Mouse (Mus musculus): ENCODE measurements around the gene Rpl28. TPM values are rescaled to one million over a fixed set of nuclear protein-coding genes. Genes with fewer than 3 reads are reported as not detected.
A peak's percentile ranks its signal among the peaks of the same experiment; 100 is the strongest.

Rpl28 gene
- polyA plus RNA-seq (2012; rRNA removed) = 176 and 240 TPM in 2 replicates

GRCm38 (mm10) chr7:4792278-4793212 is at the start of gene Rpl28:
Gene Rpl28, plus strand, starts transcription at chr7:4792874.
- Histone ChIP-seq H3K27ac (ENCODE audit: control insufficient read depth, insufficient read depth, low read depth, low read length) (peak within 1 kb of the TSS; percentile 82), H3K4me3 (ENCODE audit: control insufficient read depth, low read depth, low read length) (peak within 1 kb of the TSS; percentile 86), H3K36me3 (ENCODE audit: control insufficient read depth, insufficient read depth, low read length) (peaks cover 2% of the 10 kb centered on the region; the same call in 1 of the 2 replicates), H3K4me1 (ENCODE audit: control insufficient read depth, insufficient read depth, low read length) (peaks cover 2% of the 10 kb centered on the region), H3K27me3 (ENCODE audit: control insufficient read depth, insufficient read depth, low read length) (no peaks in the 10 kb centered on the region)
- TF ChIP-seq CTCF (IDR thresholded peaks at IDR 0.05; ENCODE audit: control insufficient read depth, insufficient read depth, insufficient replicate concordance, low read depth, low read length) (no peak), POLR2A (IDR thresholded peaks at IDR 0.05; ENCODE audit: control insufficient read depth, low read depth, low read length) (peak; percentile 98)

- H3K27ac ChIP-seq (ENCODE audit: control insufficient read depth, insufficient read depth, low read depth, low read length) = no peak overlapping the region
- no peaks in the 10 kb centered on the region for H3K27me3 ChIP-seq (ENCODE audit: control insufficient read depth, insufficient read depth, low read length)
- peaks cover 20% of the 10 kb centered on the region for H3K4me1 ChIP-seq (ENCODE audit: control insufficient read depth, insufficient read depth, low read length)
- TF ChIP-seq POLR2A (IDR thresholded peaks at IDR 0.05; ENCODE audit: control insufficient read depth, low read depth, low read length) (no peak), CTCF (IDR thresholded peaks at IDR 0.05; ENCODE audit: control insufficient read depth, insufficient read depth, insufficient replicate concordance, low read depth, low read length) (no peak)
- H3K36me3 ChIP-seq (ENCODE audit: control insufficient read depth, insufficient read depth, low read length) = peaks cover 2% of the 10 kb centered on the region; the same call in 1 of the 2 replicates
- no peak overlapping the region for H3K4me3 ChIP-seq (ENCODE audit: control insufficient read depth, low read depth, low read length)
Observed at GRCm38 (mm10) chr7:4743354-4743753, 49.3 kb upstream of the Rpl28 start.

- Histone ChIP-seq H3K36me3 (ENCODE audit: control insufficient read depth, insufficient read depth, low read length) (peaks cover 2% of the 10 kb centered on the region; the same call in 1 of the 2 replicates), H3K4me1 (ENCODE audit: control insufficient read depth, insufficient read depth, low read length) (peaks cover 11% of the 10 kb centered on the region), H3K4me3 (ENCODE audit: control insufficient read depth, low read depth, low read length) (no peak overlapping the region), H3K27me3 (ENCODE audit: control insufficient read depth, insufficient read depth, low read length) (no peaks in the 10 kb centered on the region), H3K27ac (ENCODE audit: control insufficient read depth, insufficient read depth, low read depth, low read length) (no peak overlapping the region)
- no peak for TF ChIP-seq CTCF (IDR thresholded peaks at IDR 0.05; ENCODE audit: control insufficient read depth, insufficient read depth, insufficient replicate concordance, low read depth, low read length)
- no peak for TF ChIP-seq POLR2A (IDR thresholded peaks at IDR 0.05; ENCODE audit: control insufficient read depth, low read depth, low read length)
Observed at GRCm38 (mm10) chr7:4744886-4745285, 47.8 kb upstream of the Rpl28 start.

GRCm38 (mm10) chr7:4746326-4746980 is 46.2 kb upstream of the Rpl28 start:
- Histone ChIP-seq H3K4me3 (ENCODE audit: control insufficient read depth, low read depth, low read length) (no peak overlapping the region), H3K4me1 (ENCODE audit: control insufficient read depth, insufficient read depth, low read length) (no peaks in the 10 kb centered on the region; the same call in 1 of the 2 replicates), H3K36me3 (ENCODE audit: control insufficient read depth, insufficient read depth, low read length) (peaks cover 2% of the 10 kb centered on the region; the same call in 1 of the 2 replicates), H3K27me3 (ENCODE audit: control insufficient read depth, insufficient read depth, low read length) (no peaks in the 10 kb centered on the region), H3K27ac (ENCODE audit: control insufficient read depth, insufficient read depth, low read depth, low read length) (no peak overlapping the region)
- TF ChIP-seq CTCF (IDR thresholded peaks at IDR 0.05; ENCODE audit: control insufficient read depth, insufficient read depth, insufficient replicate concordance, low read depth, low read length) (no peak), POLR2A (IDR thresholded peaks at IDR 0.05; ENCODE audit: control insufficient read depth, low read depth, low read length) (no peak)

GRCm38 (mm10) chr7:4747156-4747899 is 45.3 kb upstream of the Rpl28 start:
- H3K27ac ChIP-seq (ENCODE audit: control insufficient read depth, insufficient read depth, low read depth, low read length) = no peak overlapping the region
- no peak for TF ChIP-seq POLR2A (IDR thresholded peaks at IDR 0.05; ENCODE audit: control insufficient read depth, low read depth, low read length)
- no peak for TF ChIP-seq CTCF (IDR thresholded peaks at IDR 0.05; ENCODE audit: control insufficient read depth, insufficient read depth, insufficient replicate concordance, low read depth, low read length)
- no peaks in the 10 kb centered on the region for H3K27me3 ChIP-seq (ENCODE audit: control insufficient read depth, insufficient read depth, low read length)
- H3K36me3 ChIP-seq (ENCODE audit: control insufficient read depth, insufficient read depth, low read length) = peaks cover 2% of the 10 kb centered on the region; the same call in 1 of the 2 replicates
- H3K4me1 ChIP-seq (ENCODE audit: control insufficient read depth, insufficient read depth, low read length) = peaks cover 5% of the 10 kb centered on the region; the same call in 1 of the 2 replicates
- H3K4me3 ChIP-seq (ENCODE audit: control insufficient read depth, low read depth, low read length) = no peak overlapping the region

GRCm38 (mm10) chr7:4748321-4748720 is 44.4 kb upstream of the Rpl28 start:
- no peak overlapping the region for H3K4me3 ChIP-seq (ENCODE audit: control insufficient read depth, low read depth, low read length)
- no peaks in the 10 kb centered on the region; the same call in 1 of the 2 replicates for H3K36me3 ChIP-seq (ENCODE audit: control insufficient read depth, insufficient read depth, low read length)
- no peak overlapping the region for H3K27ac ChIP-seq (ENCODE audit: control insufficient read depth, insufficient read depth, low read depth, low read length)
- H3K4me1 ChIP-seq (ENCODE audit: control insufficient read depth, insufficient read depth, low read length) = peaks cover 7% of the 10 kb centered on the region
- H3K27me3 ChIP-seq (ENCODE audit: control insufficient read depth, insufficient read depth, low read length) = no peaks in the 10 kb centered on the region
- TF ChIP-seq CTCF (IDR thresholded peaks at IDR 0.05; ENCODE audit: control insufficient read depth, insufficient read depth, insufficient replicate concordance, low read depth, low read length) (no peak), POLR2A (IDR thresholded peaks at IDR 0.05; ENCODE audit: control insufficient read depth, low read depth, low read length) (no peak)
